Mouse (Mus musculus) G1E (cell line): ENCODE results near the gene Antxr1.

Source experiments
- CTCF ChIP-seq: IDR thresholded peaks from 2 replicates; pipeline ENCODE4 v1.5.1; 2012; ENCODE audit warnings: low read depth, low read length, inconsistent platforms, mixed read lengths
- GATA1 ChIP-seq: IDR thresholded peaks from 2 replicates; pipeline ENCODE4 v1.6.1; 2012; ENCODE audit warnings: borderline replicate concordance, low read length, inconsistent platforms, mixed read lengths
- GATA2 ChIP-seq: IDR thresholded peaks from 2 replicates; pipeline ENCODE4 v1.6.1; 2012; ENCODE audit warnings: low read depth, low read length, inconsistent platforms, borderline replicate concordance

DNA sequence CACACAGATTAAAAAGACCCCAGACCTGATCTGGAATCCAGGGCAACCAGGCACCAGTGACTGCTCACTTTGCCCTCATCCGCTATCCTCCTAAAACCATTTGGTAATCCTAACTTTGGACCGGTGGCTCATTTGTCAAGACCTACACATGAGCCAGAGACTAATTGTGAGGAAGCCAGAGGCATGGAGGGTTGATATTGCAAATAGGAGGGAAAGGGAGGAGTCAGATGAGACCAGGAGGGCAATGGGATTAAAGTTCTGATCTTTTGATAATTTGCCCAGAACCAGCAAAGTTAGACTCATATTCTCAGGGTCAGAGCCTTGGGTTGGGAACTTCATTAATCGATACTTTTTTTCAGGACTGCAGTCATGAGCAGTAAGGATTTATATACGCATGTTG, 78.2 kb downstream of the Antxr1 start:
- TF ChIP-seq CTCF (no peak), GATA2 (no peak), GATA1 (no peak)
